Mouse (Mus musculus) T-helper 1 cell (primary cell): ENCODE results near the gene a.

ENCODE experiments used
- in situ Hi-C: fragments of 300-600 bp; cut with MboI, MseI; formaldehyde crosslinking; loops from one replicate; pipeline ENCODE4 v1.15.1; 2025; ENCODE audit warnings: high pct_unique_total_duplicates

The a gene

GRCm38 (mm10) chr2:155088264-155088663 lies 297.1 kb downstream of the a start:
- in situ Hi-C loops = no loop called here

- in situ Hi-C loops = no loop called here
These were observed 299.9 kb downstream of the a start for GRCm38 (mm10) chr2:155090909-155091742.

GRCm38 (mm10) chr2:155091743-155092075 lies 300.5 kb downstream of the a start:
- in situ Hi-C loops = no loop called here

- in situ Hi-C loops = no loop called here
These were observed 302.2 kb downstream of the a start for GRCm38 (mm10) chr2:155093418-155093817.

- in situ Hi-C loops = no loop called here
These were observed 307.6 kb downstream of the a start for GRCm38 (mm10) chr2:155098720-155099380.

- in situ Hi-C loops = no loop called here
These were observed 308.2 kb downstream of the a start for GRCm38 (mm10) chr2:155099421-155099820.

GRCm38 (mm10) chr2:155099994-155100795 lies 309.0 kb downstream of the a start:
- in situ Hi-C loops = no loop called here
